Mouse (Mus musculus) embryonic facial prominence, embryonic 12.5 days (tissue): ENCODE results near the gene Csnk2a2. TPM values are rescaled to one million over a fixed set of nuclear protein-coding genes. Genes with fewer than 3 reads are reported as not detected.

ENCODE experiments used
- ATAC-seq: fragments of 200-750 bp; cut with Nextera tagmentation; 2 replicates; pipeline ENCODE4 v1.8.0; 2017; ENCODE audit not compliant: insufficient number of reproducible peaks, insufficient read depth, low FRiP score, low TSS enrichment
- H3K27ac ChIP-seq: fragments of 300-500 bp; sonication (generic); 2 replicates; pipeline ENCODE4 v1.5.1; 2016; ENCODE audit warnings: mild to moderate bottlenecking
- H3K27me3 ChIP-seq: fragments of 300-500 bp; sonication (generic); 2 replicates; pipeline ENCODE4 v1.6.1; 2016; ENCODE audit warnings: mild to moderate bottlenecking, moderate library complexity
- H3K36me3 ChIP-seq: fragments of 300-500 bp; sonication (generic); 2 replicates; pipeline ENCODE4 v1.6.1; 2016; ENCODE audit warnings: mild to moderate bottlenecking
- H3K4me1 ChIP-seq: fragments of 300-500 bp; sonication (generic); 2 replicates; pipeline ENCODE4 v1.6.1; 2016
- H3K4me2 ChIP-seq: fragments of 300-500 bp; sonication (generic); replicated peaks from 2 replicates; pipeline ENCODE4 v1.6.1; 2016; ENCODE audit warnings: mild to moderate bottlenecking, moderate library complexity
- H3K4me3 ChIP-seq: fragments of 300-500 bp; sonication (generic); 2 replicates; pipeline ENCODE4 v1.5.1; 2016; ENCODE audit warnings: mild to moderate bottlenecking
- H3K9ac ChIP-seq: fragments of 300-500 bp; sonication (generic); 2 replicates; pipeline ENCODE4 v1.6.1; 2016; ENCODE audit warnings: mild to moderate bottlenecking, moderate library complexity
- H3K9me3 ChIP-seq: fragments of 300-500 bp; sonication (generic); 2 replicates; pipeline ENCODE4 v1.6.1; 2016; ENCODE audit warnings: mild to moderate bottlenecking, moderate library complexity
- WGBS: fragments of 180-500 bp; shearing (Covaris S2); methylation state at CpG from one replicate; pipeline ENCODE4 v1.1.7; 2016; 5-methylcytosine and 5-hydroxymethylcytosine counted together
- polyA plus RNA-seq: library from polyadenylated mRNA; unstranded; fragments of >200 nt; fragmentation: Nextera tagmentation; extraction: Ambion mirVana; gene quantifications from 2 replicates; pipeline ENCODE4 v1.2.1, GENCODE M21; 2016

The Csnk2a2 gene
- polyA plus RNA-seq, 1 experiment from 2014 or later = 12.9 TPM

GRCm38 (mm10) chr8:95468995-95469394, 20.8 kb downstream of the Csnk2a2 start:
- no peaks in the 10 kb centered on the region for H3K4me1 ChIP-seq
- peaks cover 47% of the 10 kb centered on the region for H3K36me3 ChIP-seq
- ATAC-seq = no peak

GRCm38 (mm10) chr8:95466543-95466942, 23.3 kb downstream of the Csnk2a2 start:
- no peak overlapping the region for H3K4me2 ChIP-seq
- H3K9me3 ChIP-seq = no peaks in the 10 kb centered on the region
- no peak for ATAC-seq
- peaks cover 49% of the 10 kb centered on the region for H3K36me3 ChIP-seq
- H3K4me3 ChIP-seq = no peak overlapping the region
- no peak overlapping the region for H3K9ac ChIP-seq
- no peaks in the 10 kb centered on the region for H3K27me3 ChIP-seq
- no peaks in the 10 kb centered on the region for H3K4me1 ChIP-seq
- H3K27ac ChIP-seq = no peak overlapping the region
- 87% methylated on average over 2 of the region's 2 CpGs for WGBS

More at GRCm38 (mm10) chr8:95468995-95469394, 20.8 kb downstream of the Csnk2a2 start:
- Histone ChIP-seq H3K4me2 (no peak overlapping the region), H3K9me3 (no peaks in the 10 kb centered on the region), H3K27me3 (no peaks in the 10 kb centered on the region), H3K9ac (no peak overlapping the region), H3K4me3 (no peak overlapping the region), H3K27ac (no peak overlapping the region)
- 94% methylated on average over 3 of the region's 3 CpGs for whole genome bisulfite sequencing

GRCm38 (mm10) chr8:95452518-95452917, 37.3 kb downstream of the Csnk2a2 start:
- no peak overlapping the region for H3K4me2 ChIP-seq
- no peaks in the 10 kb centered on the region for H3K9me3 ChIP-seq
- H3K4me3 ChIP-seq = no peak overlapping the region
- H3K27me3 ChIP-seq = no peaks in the 10 kb centered on the region
- WGBS = 82% methylated on average over 8 of the region's 8 CpGs
- H3K4me1 ChIP-seq = no peaks in the 10 kb centered on the region
- peaks cover 87% of the 10 kb centered on the region for H3K36me3 ChIP-seq
- ATAC-seq = no peak
- no peak overlapping the region for H3K9ac ChIP-seq
- no peak overlapping the region for H3K27ac ChIP-seq

GRCm38 (mm10) chr8:95450271-95450670, 39.6 kb downstream of the Csnk2a2 start:
- Histone ChIP-seq H3K27me3 (no peaks in the 10 kb centered on the region), H3K36me3 (peaks cover 72% of the 10 kb centered on the region), H3K4me1 (no peaks in the 10 kb centered on the region), H3K4me2 (no peak overlapping the region), H3K9me3 (no peaks in the 10 kb centered on the region), H3K9ac (no peak overlapping the region), H3K27ac (no peak overlapping the region), H3K4me3 (no peak overlapping the region)
- 94% methylated on average over 5 of the region's 5 CpGs for WGBS
- no peak for ATAC-seq

GRCm38 (mm10) chr8:95447661-95448060, 42.2 kb downstream of the Csnk2a2 start:
- Histone ChIP-seq H3K4me1 (no peaks in the 10 kb centered on the region), H3K36me3 (peaks cover 50% of the 10 kb centered on the region)

GRCm38 (mm10) chr8:95445042-95445441, 44.8 kb downstream of the Csnk2a2 start:
- Histone ChIP-seq H3K4me1 (no peaks in the 10 kb centered on the region), H3K27ac (no peak overlapping the region), H3K9me3 (no peaks in the 10 kb centered on the region), H3K36me3 (peaks cover 31% of the 10 kb centered on the region), H3K4me3 (no peak overlapping the region), H3K4me2 (no peak overlapping the region), H3K27me3 (no peaks in the 10 kb centered on the region), H3K9ac (no peak overlapping the region)
- 94% methylated on average over 4 of the region's 4 CpGs for WGBS
- ATAC-seq = no peak

More at GRCm38 (mm10) chr8:95447661-95448060, 42.2 kb downstream of the Csnk2a2 start:
- WGBS = 91% methylated on average over 7 of the region's 7 CpGs
- H3K9me3 ChIP-seq = no peaks in the 10 kb centered on the region
- ATAC-seq = no peak
- no peaks in the 10 kb centered on the region for H3K27me3 ChIP-seq
- no peak overlapping the region for H3K4me3 ChIP-seq
- no peak overlapping the region for H3K9ac ChIP-seq
- H3K27ac ChIP-seq = no peak overlapping the region
- H3K4me2 ChIP-seq = no peak overlapping the region

- 57% methylated on average over 5 of the region's 5 CpGs for WGBS
- no peaks in the 10 kb centered on the region for H3K27me3 ChIP-seq
- H3K27ac ChIP-seq = no peak overlapping the region
- H3K4me1 ChIP-seq = no peaks in the 10 kb centered on the region
- no peak overlapping the region for H3K4me2 ChIP-seq
- no peaks in the 10 kb centered on the region for H3K9me3 ChIP-seq
- ATAC-seq = no peak
- H3K36me3 ChIP-seq = no peaks in the 10 kb centered on the region
- no peak overlapping the region for H3K9ac ChIP-seq
- H3K4me3 ChIP-seq = no peak overlapping the region
These were observed 48.3 kb downstream of the Csnk2a2 start for GRCm38 (mm10) chr8:95441491-95442039.

GRCm38 (mm10) chr8:95440168-95440709, 49.6 kb downstream of the Csnk2a2 start:
- no peaks in the 10 kb centered on the region for H3K27me3 ChIP-seq
- WGBS = 85% methylated on average over 5 of the region's 5 CpGs
- H3K9ac ChIP-seq = no peak overlapping the region
- no peak overlapping the region for H3K27ac ChIP-seq
- H3K9me3 ChIP-seq = no peaks in the 10 kb centered on the region
- H3K4me3 ChIP-seq = no peak overlapping the region
- H3K4me2 ChIP-seq = no peak overlapping the region
- ATAC-seq = no peak
- H3K4me1 ChIP-seq = no peaks in the 10 kb centered on the region
- no peaks in the 10 kb centered on the region for H3K36me3 ChIP-seq

GRCm38 (mm10) chr8:95439421-95439820, 50.4 kb downstream of the Csnk2a2 start:
- Histone ChIP-seq H3K4me3 (no peak overlapping the region), H3K36me3 (no peaks in the 10 kb centered on the region), H3K4me1 (no peaks in the 10 kb centered on the region), H3K9ac (no peak overlapping the region), H3K9me3 (no peaks in the 10 kb centered on the region), H3K27me3 (no peaks in the 10 kb centered on the region), H3K27ac (no peak overlapping the region), H3K4me2 (no peak overlapping the region)
- ATAC-seq = no peak
- WGBS = 88% methylated on average over 2 of the region's 2 CpGs

GRCm38 (mm10) chr8:95437341-95437992, 52.4 kb downstream of the Csnk2a2 start:
- Histone ChIP-seq H3K27ac (no peak overlapping the region), H3K4me3 (no peak overlapping the region), H3K9ac (no peak overlapping the region), H3K27me3 (no peaks in the 10 kb centered on the region), H3K9me3 (no peaks in the 10 kb centered on the region), H3K36me3 (no peaks in the 10 kb centered on the region), H3K4me1 (peaks cover 13% of the 10 kb centered on the region), H3K4me2 (no peak overlapping the region)
- WGBS = 65% methylated on average over 5 of the region's 5 CpGs
- no peak for ATAC-seq

- no peak overlapping the region for H3K4me2 ChIP-seq
- no peak for ATAC-seq
- no peaks in the 10 kb centered on the region for H3K9me3 ChIP-seq
- H3K4me1 ChIP-seq = peaks cover 21% of the 10 kb centered on the region
- H3K27me3 ChIP-seq = no peaks in the 10 kb centered on the region
- no peak overlapping the region for H3K4me3 ChIP-seq
- H3K36me3 ChIP-seq = no peaks in the 10 kb centered on the region
- H3K27ac ChIP-seq = no peak overlapping the region
- H3K9ac ChIP-seq = no peak overlapping the region
- 86% methylated on average over 3 of the region's 3 CpGs for WGBS
These were observed 53.9 kb downstream of the Csnk2a2 start for GRCm38 (mm10) chr8:95435930-95436329.

GRCm38 (mm10) chr8:95435471-95435870, 54.4 kb downstream of the Csnk2a2 start:
- H3K9me3 ChIP-seq = no peaks in the 10 kb centered on the region
- H3K27me3 ChIP-seq = no peaks in the 10 kb centered on the region
- H3K36me3 ChIP-seq = no peaks in the 10 kb centered on the region
- H3K4me2 ChIP-seq = no peak overlapping the region
- WGBS = 94% methylated on average over 9 of the region's 9 CpGs
- H3K4me3 ChIP-seq = no peak overlapping the region
- no peak overlapping the region for H3K27ac ChIP-seq
- no peak overlapping the region for H3K9ac ChIP-seq
- H3K4me1 ChIP-seq = peaks cover 21% of the 10 kb centered on the region
- ATAC-seq = no peak
